Mouse (Mus musculus): ENCODE data around the gene Map4k3.

DNA sequence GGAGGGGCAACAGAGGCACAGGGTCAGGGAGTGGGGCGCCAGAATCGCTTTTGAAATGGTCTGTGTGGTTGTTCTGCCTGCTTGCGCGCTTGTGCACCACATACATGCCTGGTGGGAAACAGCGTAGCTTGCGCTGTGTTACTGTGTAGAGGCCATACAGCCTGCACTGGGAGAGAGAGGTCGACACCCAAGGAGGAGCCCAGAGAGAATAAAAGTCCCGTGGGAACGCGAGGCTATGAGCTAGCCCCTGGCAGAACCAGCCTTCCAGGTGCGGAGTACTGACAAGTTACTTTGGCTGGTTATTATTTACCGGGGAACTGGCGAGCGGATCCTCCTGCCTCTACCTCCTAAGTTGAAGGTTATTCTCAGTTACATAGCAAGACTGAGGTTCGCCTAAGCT, 177.3 kb downstream of the Map4k3 start:
- no peak for TF ChIP-seq CTCF (IDR thresholded peaks at IDR 0.05; ENCODE audit: control insufficient read depth, insufficient read depth, insufficient replicate concordance, low read depth, low read length)
- TF ChIP-seq POLR2A (IDR thresholded peaks at IDR 0.05; ENCODE audit: control insufficient read depth, low read depth, low read length): no peak
